Mouse (Mus musculus) adrenal gland, postnatal 10 days (tissue): ENCODE measurements around the gene Map3k15. TPM values are rescaled to one million over a fixed set of nuclear protein-coding genes. Genes with fewer than 3 reads are reported as not detected.

ENCODE experiments used
- DNase-seq: peaks from one replicate; pipeline ENCODE4 v3.0.0; 2021; ENCODE audit warnings: mixed read lengths
- total RNA-seq, 2 experiments: library from RNA; stranded (reverse); gene quantifications; 2 replicates each; pipeline ENCODE4 v1.2.3; 2021

Gene Map3k15
- total RNA-seq, 2 experiments from 2014 or later = 0.72 to 1.5 TPM

GRCm38 (mm10) chrX:160134136-160134843, 146.1 kb downstream of the Map3k15 start:
- no peak for DNase-seq

GRCm38 (mm10) chrX:160135719-160136118, 147.5 kb downstream of the Map3k15 start:
- DNase-seq = no peak

- no peak for DNase-seq
Measured at GRCm38 (mm10) chrX:160136153-160136552, 147.9 kb downstream of the Map3k15 start.

- no peak for DNase-seq
Measured at GRCm38 (mm10) chrX:160137177-160137860, 149.1 kb downstream of the Map3k15 start.

- peak; percentile 87 for DNase-seq
Measured at GRCm38 (mm10) chrX:160137861-160138717, 149.9 kb downstream of the Map3k15 start, which contains the start of gene Pdha1. Pdha1 (minus strand) TSS chrX:160138413.

GRCm38 (mm10) chrX:160146806-160147205, 158.6 kb downstream of the Map3k15 start:
- peak; percentile 24 for DNase-seq

GRCm38 (mm10) chrX:160147406-160147805, 159.2 kb downstream of the Map3k15 start:
- no peak for DNase-seq

- no peak for DNase-seq
Measured at GRCm38 (mm10) chrX:160148859-160149258, 160.6 kb downstream of the Map3k15 start.

GRCm38 (mm10) chrX:160153147-160153815, 165.0 kb downstream of the Map3k15 start:
- peak; percentile 26 for DNase-seq

- no peak for DNase-seq
Measured at GRCm38 (mm10) chrX:160164259-160164658, 176.0 kb downstream of the Map3k15 start.

GRCm38 (mm10) chrX:160166246-160166985, 178.2 kb downstream of the Map3k15 start:
- DNase-seq = no peak

GRCm38 (mm10) chrX:160170150-160170549, 181.9 kb downstream of the Map3k15 start:
- DNase-seq = peak; percentile 69

Other genes starting within 250 kb of the Map3k15 start
- gene Pdha1, start 150.0 kb downstream of the Map3k15 start, total RNA-seq = 100 to 1,000 TPM; 522 to 573 TPM